Mouse (Mus musculus) liver, postnatal 0 days (tissue): ENCODE measurements around the gene Gm2696.

Experiments
- CTCF ChIP-seq: sonication (generic); IDR thresholded peaks from 2 replicates; pipeline ENCODE4 v1.5.1; 2016; ENCODE audit warnings: antibody characterized with exemption, low read depth
- EP300 ChIP-seq: IDR thresholded peaks from 2 replicates; pipeline ENCODE4 v1.6.1; 2016; ENCODE audit warnings: antibody characterized with exemption, low read depth, mild to moderate bottlenecking

DNA sequence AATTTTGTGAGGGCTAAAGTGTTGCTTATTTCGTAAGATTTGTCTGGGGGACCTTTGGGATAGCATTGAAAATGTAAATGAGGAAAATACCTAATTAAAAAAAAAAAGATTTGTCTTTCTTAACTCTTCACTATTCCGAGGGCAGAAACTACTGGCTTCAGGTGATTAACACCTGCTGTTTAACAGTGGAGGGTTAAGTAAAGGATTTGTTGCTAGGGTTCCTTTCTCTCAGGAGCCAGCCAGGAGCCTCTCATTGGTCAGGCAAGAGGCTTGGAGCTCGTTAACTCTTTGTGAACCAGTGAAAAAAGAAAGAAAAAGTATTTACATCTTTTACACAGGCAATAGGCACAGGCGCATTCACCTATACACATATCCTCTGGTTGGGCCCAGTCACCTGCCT lies 4.7 kb downstream of the Gm2696 start:
- TF ChIP-seq CTCF (no peak), EP300 (no peak)
